Mouse (Mus musculus) heart, adult 2 months (tissue): ENCODE data around the gene Myh14. TPM values are rescaled to one million over a fixed set of nuclear protein-coding genes. Genes with fewer than 3 reads are reported as not detected.

Experiments
- DNase-seq, 2 experiments: peaks; one replicate each; pipeline ENCODE4 v3.0.0; 2021
- H3K27ac ChIP-seq: fragments of 200-600 bp; 2 replicates; pipeline ENCODE4 v1.8.1; 2022
- H3K27me3 ChIP-seq: fragments of 200-500 bp; 2 replicates; pipeline ENCODE4 v1.6.1; 2012; ENCODE audit warnings: mild to moderate bottlenecking, low read length, inconsistent platforms, mixed read lengths; ENCODE audit not compliant: control insufficient read depth, insufficient read depth
- H3K36me3 ChIP-seq: fragments of 200-500 bp; 2 replicates; pipeline ENCODE4 v1.6.1; 2012; ENCODE audit warnings: low read length, inconsistent platforms; ENCODE audit not compliant: control insufficient read depth, insufficient read depth
- H3K4me1 ChIP-seq: fragments of 200-500 bp; 2 replicates; pipeline ENCODE4 v1.6.1; 2011; ENCODE audit warnings: low read length; ENCODE audit not compliant: control insufficient read depth, insufficient read depth
- H3K4me3 ChIP-seq: fragments of 200-600 bp; 2 replicates; pipeline ENCODE4 v1.8.1; 2022
- H3K79me2 ChIP-seq: fragments of 200-500 bp; replicated peaks from 2 replicates; pipeline ENCODE4 v1.6.1; 2012; ENCODE audit warnings: mild to moderate bottlenecking, inconsistent platforms, low read length, moderate library complexity, mixed read lengths; ENCODE audit not compliant: control insufficient read depth, insufficient read depth
- H3K9ac ChIP-seq: fragments of 200-500 bp; 2 replicates; pipeline ENCODE4 v1.6.1; 2012; ENCODE audit warnings: low read depth, mild to moderate bottlenecking, control low read depth, inconsistent platforms, low read length, mixed read lengths
- CTCF ChIP-seq: fragments of 200-600 bp; IDR thresholded peaks from 2 replicates; pipeline ENCODE4 v1.8.1; 2022; ENCODE audit warnings: antibody characterized with exemption, mild to moderate bottlenecking, moderate library complexity
- EP300 ChIP-seq: fragments of 200-500 bp; IDR thresholded peaks from 2 replicates; pipeline ENCODE4 v1.6.1; 2011; ENCODE audit warnings: low read depth, low read length, control low read depth; ENCODE audit not compliant: insufficient read depth
- POLR2A ChIP-seq: fragments of 200-500 bp; IDR thresholded peaks from 2 replicates; pipeline ENCODE4 v1.6.1; 2011; ENCODE audit warnings: mild to moderate bottlenecking, low read depth, low read length, control low read depth; ENCODE audit not compliant: insufficient read depth
- WGBS: fragments of 180-500 bp; shearing (Covaris S2); methylation state at CpG from one replicate; pipeline ENCODE4 v1.1.7; 2018; 5-methylcytosine and 5-hydroxymethylcytosine counted together
- intact Hi-C: fragments of 180-260 bp; cut with DNase I; formaldehyde crosslinking; loops from one replicate; pipeline ENCODE4 v1.15.1; 2025
- polyA plus RNA-seq: library from polyadenylated mRNA; depleted of rRNA; stranded (reverse); fragments of >200 nt; gene quantifications from 2 replicates; pipeline ENCODE4 v1.2.3, GENCODE M21; 2012
- total RNA-seq, 2 experiments: library from RNA; stranded (reverse); gene quantifications; 2 replicates each; pipeline ENCODE4 v1.2.3; 2021

The Myh14 gene
- total and polyA plus RNA-seq, 3 experiments, result 23.1 to 96.6 (median 79.4) TPM

GRCm38 (mm10) chr7:44617059-44617458 lies 53.6 kb downstream of the Myh14 start:
- DNase-seq, result no peak
- Histone ChIP-seq H3K79me2 (no peaks in the 10 kb centered on the region), H3K27ac (no peak overlapping the region), H3K4me1 (no peaks in the 10 kb centered on the region), H3K27me3 (no peaks in the 10 kb centered on the region), H3K9ac (no peak overlapping the region), H3K36me3 (no peaks in the 10 kb centered on the region), H3K4me3 (no peak overlapping the region)
- 72% methylated on average over 3 of the region's 3 CpGs for WGBS
- intact Hi-C loops, result no loop called here
- TF ChIP-seq CTCF, result peak; percentile 40
- TF ChIP-seq POLR2A, result no peak
- TF ChIP-seq EP300, result no peak

GRCm38 (mm10) chr7:44615987-44616386 lies 54.7 kb downstream of the Myh14 start:
- H3K9ac ChIP-seq, result no peak overlapping the region
- no peaks in the 10 kb centered on the region for H3K4me1 ChIP-seq
- H3K4me3 ChIP-seq, result no peak overlapping the region
- intact Hi-C loops, result no loop called here
- H3K79me2 ChIP-seq, result no peaks in the 10 kb centered on the region
- H3K36me3 ChIP-seq, result no peaks in the 10 kb centered on the region
- TF ChIP-seq POLR2A (no peak), EP300 (no peak)
- H3K27me3 ChIP-seq, result no peaks in the 10 kb centered on the region
- no peak for DNase-seq
- no peak overlapping the region for H3K27ac ChIP-seq
- WGBS, result 72% methylated on average over 14 of the region's 14 CpGs

- no peaks in the 10 kb centered on the region for H3K36me3 ChIP-seq
- H3K79me2 ChIP-seq, result no peaks in the 10 kb centered on the region
- intact Hi-C loops, result no loop called here
- H3K9ac ChIP-seq, result no peak overlapping the region
- no peak for TF ChIP-seq POLR2A
- no peak for TF ChIP-seq CTCF
- no peaks in the 10 kb centered on the region for H3K4me1 ChIP-seq
- no peak for DNase-seq
- no peak overlapping the region for H3K4me3 ChIP-seq
- H3K27ac ChIP-seq, result no peak overlapping the region
- WGBS, result 16% methylated on average over 10 of the region's 10 CpGs
- no peaks in the 10 kb centered on the region for H3K27me3 ChIP-seq
These were observed 55.3 kb downstream of the Myh14 start for GRCm38 (mm10) chr7:44615309-44615708.

GRCm38 (mm10) chr7:44614041-44614688 lies 56.5 kb downstream of the Myh14 start:
- Histone ChIP-seq H3K36me3 (no peaks in the 10 kb centered on the region), H3K79me2 (no peaks in the 10 kb centered on the region), H3K27me3 (no peaks in the 10 kb centered on the region), H3K4me1 (no peaks in the 10 kb centered on the region), H3K27ac (no peak overlapping the region), H3K9ac (no peak overlapping the region), H3K4me3 (no peak overlapping the region)
- TF ChIP-seq EP300 (no peak), CTCF (no peak), POLR2A (no peak)
- WGBS, result 27% methylated on average over 20 of the region's 20 CpGs
- intact Hi-C loops, result no loop called here
- no peak for DNase-seq

- Histone ChIP-seq H3K4me3 (no peak overlapping the region), H3K79me2 (no peaks in the 10 kb centered on the region), H3K9ac (no peak overlapping the region), H3K36me3 (no peaks in the 10 kb centered on the region), H3K27ac (no peak overlapping the region), H3K27me3 (no peaks in the 10 kb centered on the region), H3K4me1 (no peaks in the 10 kb centered on the region)
- intact Hi-C loops, result no loop called here
- 56% methylated on average over 7 of the region's 7 CpGs for WGBS
- DNase-seq, result no peak
- TF ChIP-seq EP300 (no peak), CTCF (no peak), POLR2A (no peak)
These were observed 58.5 kb downstream of the Myh14 start for GRCm38 (mm10) chr7:44612192-44612591.

GRCm38 (mm10) chr7:44606171-44606901 lies 64.3 kb downstream of the Myh14 start:
- Histone ChIP-seq H3K27ac (no peak overlapping the region), H3K36me3 (no peaks in the 10 kb centered on the region), H3K4me3 (no peak overlapping the region), H3K79me2 (no peaks in the 10 kb centered on the region), H3K4me1 (no peaks in the 10 kb centered on the region), H3K27me3 (peaks cover 4% of the 10 kb centered on the region), H3K9ac (no peak overlapping the region)
- no peak for DNase-seq
- no peak for TF ChIP-seq EP300
- TF ChIP-seq POLR2A, result no peak
- intact Hi-C loops, result no loop called here
- WGBS, result 27% methylated on average over 29 of the region's 29 CpGs
